Mouse (Mus musculus) liver, embryonic 11.5 days (tissue): ENCODE data around the gene Fmo3. TPM values are rescaled to one million over a fixed set of nuclear protein-coding genes. Genes with fewer than 3 reads are reported as not detected.

Source experiments
- ATAC-seq: fragments of 200-750 bp; cut with Nextera tagmentation; replicated peaks from 2 replicates; pipeline ENCODE4 v1.8.0; 2017; ENCODE audit warnings: moderate number of reproducible peaks, mild to moderate bottlenecking, moderate TSS enrichment, moderate library complexity; ENCODE audit not compliant: low FRiP score
- DNase-seq: peaks from one replicate; pipeline ENCODE4 v3.0.0-alpha.2; 2017; ENCODE audit warnings: low spot score
- H3K27ac ChIP-seq: fragments of 300-500 bp; sonication (generic); 2 replicates; pipeline ENCODE4 v1.5.1; 2014; ENCODE audit warnings: mild to moderate bottlenecking, low read depth, low read length, control low read depth
- H3K27me3 ChIP-seq: fragments of 300-500 bp; sonication (generic); replicated peaks from 2 replicates; pipeline ENCODE4 v1.6.1; 2014; ENCODE audit warnings: low read length, mixed read lengths; ENCODE audit not compliant: control insufficient read depth, insufficient read depth
- H3K36me3 ChIP-seq: fragments of 300-500 bp; sonication (generic); 2 replicates; pipeline ENCODE4 v1.6.1; 2014; ENCODE audit warnings: mild to moderate bottlenecking, low read length, moderate library complexity, mixed read lengths; ENCODE audit not compliant: control insufficient read depth, insufficient read depth
- H3K4me1 ChIP-seq: fragments of 300-500 bp; sonication (generic); replicated peaks from 2 replicates; pipeline ENCODE4 v1.6.1; 2014; ENCODE audit warnings: low read length, mixed read lengths; ENCODE audit not compliant: control insufficient read depth, insufficient read depth
- H3K4me2 ChIP-seq: fragments of 300-500 bp; sonication (generic); 2 replicates; pipeline ENCODE4 v1.6.1; 2014; ENCODE audit warnings: mild to moderate bottlenecking, control low read depth, moderate library complexity
- H3K4me3 ChIP-seq: fragments of 300-500 bp; sonication (generic); 2 replicates; pipeline ENCODE4 v1.5.1; 2014; ENCODE audit warnings: low read depth, low read length, control low read depth
- H3K9ac ChIP-seq: fragments of 300-500 bp; sonication (generic); 2 replicates; pipeline ENCODE4 v1.6.1; 2014; ENCODE audit warnings: low read depth, low read length, control low read depth
- H3K9me3 ChIP-seq: fragments of 300-500 bp; sonication (generic); 2 replicates; pipeline ENCODE4 v1.6.1; 2016; ENCODE audit warnings: low read length, inconsistent platforms, mixed read lengths; ENCODE audit not compliant: control insufficient read depth
- WGBS: fragments of 180-500 bp; shearing (Covaris S2); extraction: QIAGEN DNeasy Blood & Tissue Kit; methylation state at CpG from one replicate; pipeline ENCODE4 v1.1.7; 2014; 5-methylcytosine and 5-hydroxymethylcytosine counted together
- polyA plus RNA-seq: library from polyadenylated mRNA; unstranded; fragments of >200 nt; fragmentation: Nextera tagmentation; extraction: Ambion mirVana; gene quantifications from 2 replicates; pipeline ENCODE4 v1.2.1, GENCODE M21; 2014

Gene Fmo3
- polyA plus RNA-seq, 1 experiment from 2014 or later: not detected

DNA sequence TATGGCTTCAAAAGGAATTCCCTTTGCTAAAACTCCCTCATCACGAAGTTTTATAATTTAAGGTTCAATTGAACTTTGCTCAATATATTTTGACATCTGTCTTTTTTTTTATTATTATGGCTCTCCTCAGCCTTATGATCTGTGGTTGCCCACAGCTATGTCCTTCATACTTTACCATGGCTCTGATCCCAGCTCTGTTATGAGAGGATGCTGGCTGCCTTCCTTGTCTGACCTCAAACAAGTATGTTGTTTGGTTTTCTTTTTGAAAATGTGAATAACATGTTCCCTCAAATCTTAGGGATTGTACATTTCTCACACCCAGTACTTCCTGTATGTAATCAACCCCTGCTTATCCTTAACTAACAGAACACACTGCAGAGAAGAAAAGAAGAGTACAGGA lies 26.9 kb downstream of the Fmo3 start:
- ATAC-seq (no peak), DNase-seq (no peak)
- Histone ChIP-seq H3K27ac (no peak overlapping the region), H3K4me3 (no peak overlapping the region), H3K36me3 (no peaks in the 10 kb centered on the region), H3K9me3 (no peaks in the 10 kb centered on the region), H3K4me1 (no peaks in the 10 kb centered on the region), H3K27me3 (no peaks in the 10 kb centered on the region), H3K9ac (no peak overlapping the region), H3K4me2 (no peak overlapping the region)
- 82% methylated on average over 1 of the region's 1 CpGs for WGBS

DNA sequence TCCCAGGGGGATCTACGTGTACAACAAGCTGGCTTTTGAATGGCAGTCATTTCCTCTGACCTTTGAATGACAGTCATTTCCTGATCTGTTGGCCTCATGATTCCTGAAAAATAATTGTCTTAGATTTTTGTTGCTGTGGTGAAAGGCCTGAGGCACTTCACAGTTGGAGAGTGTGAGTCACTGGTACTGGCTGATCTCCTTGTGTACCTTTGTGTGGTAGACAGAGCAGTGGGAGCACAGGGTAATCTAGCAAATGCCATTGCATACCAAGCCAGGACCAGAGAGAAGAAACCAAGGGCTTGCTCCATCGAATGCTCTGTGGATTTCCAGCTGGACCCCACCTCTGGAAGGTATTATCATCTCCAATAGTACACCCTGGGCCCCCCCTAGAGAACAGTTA lies 31.2 kb downstream of the Fmo3 start:
- H3K9ac ChIP-seq: no peak overlapping the region
- WGBS: 51% methylated on average over 2 of the region's 2 CpGs
- no peak overlapping the region for H3K4me2 ChIP-seq
- no peaks in the 10 kb centered on the region for H3K9me3 ChIP-seq
- H3K4me3 ChIP-seq: no peak overlapping the region
- ATAC-seq (no peak), DNase-seq (no peak)
- H3K27ac ChIP-seq: no peak overlapping the region
- no peaks in the 10 kb centered on the region for H3K27me3 ChIP-seq
- H3K36me3 ChIP-seq: no peaks in the 10 kb centered on the region
- H3K4me1 ChIP-seq: no peaks in the 10 kb centered on the region

DNA sequence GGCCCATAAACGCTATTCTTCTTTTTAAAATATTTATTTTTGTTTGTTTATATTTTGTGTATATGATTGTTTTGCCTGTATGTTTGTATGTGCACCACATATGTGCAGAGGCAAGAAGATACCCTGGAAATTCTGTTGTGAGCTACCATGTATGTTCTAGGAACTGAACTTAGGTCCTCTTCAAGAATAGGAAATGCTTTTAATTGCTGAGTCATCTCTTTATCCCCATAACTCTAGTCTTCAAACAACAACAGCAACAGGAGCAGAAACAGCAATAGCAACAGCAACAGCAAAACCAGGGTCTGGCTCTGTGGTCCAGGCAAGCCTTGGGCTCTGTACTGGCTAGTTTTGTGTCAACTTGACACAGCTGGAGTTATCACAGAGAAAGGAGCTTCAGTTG lies 34.6 kb downstream of the Fmo3 start:
- WGBS: 90% methylated on average over 1 of the region's 1 CpGs
- ATAC-seq: no peak
- no peak for DNase-seq

DNA sequence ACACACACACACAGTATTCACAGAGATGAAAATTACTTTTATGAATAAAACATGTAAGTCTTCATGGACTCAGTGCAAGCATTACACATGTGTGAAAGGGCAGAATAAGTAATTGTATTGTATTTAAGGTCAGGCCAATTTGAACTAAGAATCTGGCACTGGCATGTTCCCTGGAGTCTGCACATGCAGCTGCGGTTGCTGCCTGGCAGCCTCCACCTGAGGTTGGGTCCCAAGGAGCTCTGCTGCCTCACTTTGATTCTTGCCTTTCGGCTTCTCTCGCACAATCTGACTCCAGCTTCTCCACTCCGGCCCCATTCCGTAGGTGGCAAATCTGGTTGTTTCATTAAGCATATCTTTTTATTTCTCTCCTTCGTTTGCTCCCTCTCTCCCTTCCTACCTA lies 36.4 kb downstream of the Fmo3 start:
- WGBS: 88% methylated on average over 6 of the region's 6 CpGs
- ATAC-seq: no peak

More for the DNA sequence above, 34.6 kb downstream of the Fmo3 start:
- no peaks in the 10 kb centered on the region for H3K27me3 ChIP-seq
- H3K27ac ChIP-seq: no peak overlapping the region
- no peak overlapping the region for H3K4me2 ChIP-seq
- H3K36me3 ChIP-seq: no peaks in the 10 kb centered on the region
- no peaks in the 10 kb centered on the region for H3K4me1 ChIP-seq
- H3K4me3 ChIP-seq: no peak overlapping the region
- no peaks in the 10 kb centered on the region for H3K9me3 ChIP-seq
- no peak overlapping the region for H3K9ac ChIP-seq

DNA sequence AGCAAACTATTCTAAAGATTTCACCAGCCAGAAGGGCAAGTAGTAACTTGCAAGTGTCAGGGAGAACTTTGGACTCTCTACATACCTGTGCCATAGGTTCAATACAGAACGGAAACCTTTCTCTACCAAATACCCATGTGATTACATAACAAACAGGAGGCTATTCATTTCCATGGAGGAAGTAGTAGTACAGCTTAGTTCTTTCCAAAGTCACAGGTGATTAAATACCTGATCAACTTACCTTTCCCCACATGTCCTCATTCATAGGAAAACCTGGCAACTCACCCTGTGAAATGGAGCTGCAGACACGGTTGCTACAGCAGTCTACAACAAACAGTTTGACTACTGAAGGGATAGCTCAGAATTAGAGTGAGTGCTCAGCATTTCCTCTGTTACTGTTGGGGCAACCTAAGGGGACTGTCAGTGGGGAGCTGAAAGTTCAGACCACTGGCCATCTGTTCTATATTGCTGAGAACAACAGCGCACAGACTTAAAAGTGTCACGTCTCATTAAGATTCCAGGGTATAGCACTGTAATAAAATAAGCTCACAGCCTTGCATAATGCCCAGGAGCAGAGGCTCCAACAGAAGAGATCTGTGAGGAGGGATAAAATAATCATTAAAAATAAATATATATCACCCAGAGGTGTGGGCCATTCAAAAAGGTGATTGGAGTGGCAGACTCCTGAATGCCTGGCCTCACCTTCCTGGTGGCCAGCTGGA lies 37.3 kb downstream of the Fmo3 start:
- Histone ChIP-seq H3K4me3 (no peak overlapping the region), H3K4me2 (no peak overlapping the region), H3K4me1 (no peaks in the 10 kb centered on the region), H3K9me3 (no peaks in the 10 kb centered on the region), H3K27me3 (no peaks in the 10 kb centered on the region), H3K27ac (no peak overlapping the region), H3K9ac (no peak overlapping the region), H3K36me3 (no peaks in the 10 kb centered on the region)
- ATAC-seq: no peak
- DNase-seq: no peak
- 82% methylated on average over 4 of the region's 4 CpGs for WGBS

More for the DNA sequence above, 36.4 kb downstream of the Fmo3 start:
- H3K4me2 ChIP-seq: no peak overlapping the region
- H3K9ac ChIP-seq: no peak overlapping the region
- H3K27me3 ChIP-seq: no peaks in the 10 kb centered on the region
- no peaks in the 10 kb centered on the region for H3K36me3 ChIP-seq
- H3K27ac ChIP-seq: no peak overlapping the region
- no peak for DNase-seq
- no peaks in the 10 kb centered on the region for H3K9me3 ChIP-seq
- H3K4me1 ChIP-seq: no peaks in the 10 kb centered on the region
- H3K4me3 ChIP-seq: no peak overlapping the region

DNA sequence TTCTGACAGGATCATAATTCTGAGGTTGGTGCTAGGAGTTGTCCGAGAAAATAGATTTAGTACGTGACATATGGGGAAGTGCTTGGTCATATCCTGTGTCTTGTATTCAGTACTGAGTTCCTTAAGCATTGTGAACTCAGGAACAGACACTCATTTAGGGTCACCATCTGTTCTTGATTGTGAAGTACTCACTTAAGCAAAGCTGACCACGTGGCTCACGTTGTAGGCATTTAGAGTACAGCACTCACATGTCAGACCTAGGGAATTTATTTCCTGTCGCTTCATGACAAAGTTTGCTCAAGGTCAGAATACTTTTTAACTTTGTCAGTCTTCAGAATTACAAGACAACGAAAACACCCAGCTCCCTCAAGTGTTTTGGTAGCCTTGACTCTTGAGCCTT lies 40.6 kb downstream of the Fmo3 start:
- Histone ChIP-seq H3K4me3 (no peak overlapping the region), H3K27me3 (no peaks in the 10 kb centered on the region), H3K4me1 (no peaks in the 10 kb centered on the region), H3K9ac (no peak overlapping the region), H3K9me3 (no peaks in the 10 kb centered on the region), H3K27ac (no peak overlapping the region), H3K36me3 (no peaks in the 10 kb centered on the region), H3K4me2 (no peak overlapping the region)
- no peak for DNase-seq
- WGBS: 56% methylated on average over 6 of the region's 6 CpGs
- no peak for ATAC-seq

DNA sequence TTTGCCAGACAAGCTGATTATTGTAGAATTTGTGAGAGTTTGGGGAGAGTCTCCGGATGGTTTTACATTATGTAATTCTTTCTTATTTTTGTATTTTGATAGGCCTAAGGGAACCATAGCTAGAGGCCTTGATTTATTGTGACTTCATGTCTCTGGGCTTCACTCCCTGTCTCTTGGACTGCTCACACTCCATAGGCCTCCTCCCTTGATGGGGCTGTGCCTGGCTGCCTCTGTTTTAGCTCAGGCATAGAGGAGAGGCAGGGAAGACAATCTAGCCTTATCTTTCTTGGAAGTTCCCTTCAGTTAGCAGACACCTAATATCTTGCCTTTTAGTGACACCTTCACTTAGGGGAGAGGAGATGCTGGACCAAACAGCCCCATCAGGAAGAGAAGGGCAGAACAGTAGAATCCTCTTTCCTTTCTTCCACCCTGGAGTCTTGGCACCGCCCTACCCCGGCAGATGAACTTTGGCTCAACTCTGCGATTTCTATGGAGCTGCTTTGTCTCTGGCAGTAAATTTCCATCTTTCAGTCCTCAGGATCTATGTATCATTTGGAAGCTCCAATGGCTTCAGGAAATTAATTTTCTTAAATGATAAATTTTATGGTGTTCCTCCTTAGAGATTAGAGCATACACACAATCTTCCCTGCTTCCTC lies 45.5 kb downstream of the Fmo3 start:
- DNase-seq (no peak), ATAC-seq (no peak)
- Histone ChIP-seq H3K9me3 (no peaks in the 10 kb centered on the region), H3K27me3 (no peaks in the 10 kb centered on the region), H3K4me2 (no peak overlapping the region), H3K4me3 (no peak overlapping the region), H3K27ac (no peak overlapping the region), H3K9ac (no peak overlapping the region), H3K4me1 (no peaks in the 10 kb centered on the region), H3K36me3 (no peaks in the 10 kb centered on the region)
- WGBS: 87% methylated on average over 4 of the region's 4 CpGs

DNA sequence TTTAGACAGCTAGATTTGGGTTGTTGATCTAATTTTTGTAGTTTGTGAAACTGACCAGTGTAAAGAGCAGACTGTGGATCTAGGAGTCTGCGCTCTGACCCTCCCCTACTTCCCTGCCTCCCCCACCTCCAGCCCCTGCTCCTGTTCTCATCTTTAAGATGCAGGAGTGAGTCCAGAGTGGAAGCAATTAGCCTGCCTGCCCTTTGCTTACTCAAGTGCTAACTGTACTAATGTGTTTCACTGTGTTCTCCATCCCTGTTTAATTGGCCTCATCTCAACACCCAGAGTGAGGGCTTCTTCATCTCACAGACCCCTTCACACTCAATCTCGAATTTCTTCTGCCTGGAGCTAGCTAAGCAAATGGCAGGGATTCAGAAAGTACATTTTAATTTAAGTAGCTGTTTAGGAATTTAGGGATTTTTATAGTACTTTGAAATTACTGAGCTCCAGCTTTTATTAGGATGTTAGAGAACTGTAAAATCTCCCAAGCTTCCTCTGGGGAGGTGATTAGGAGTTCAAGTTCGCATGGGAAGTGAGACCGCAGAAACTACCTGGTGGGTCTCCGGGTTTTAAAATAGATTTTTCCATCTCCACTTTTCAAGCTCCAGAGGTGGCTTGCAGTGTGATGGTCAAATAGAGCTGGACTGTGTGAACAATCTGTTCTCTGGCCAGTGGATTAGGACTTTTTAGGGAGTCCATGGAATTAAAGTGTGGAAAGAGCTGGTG lies 46.2 kb downstream of the Fmo3 start:
- no peak overlapping the region for H3K4me3 ChIP-seq
- H3K9ac ChIP-seq: no peak overlapping the region
- H3K4me2 ChIP-seq: no peak overlapping the region
- H3K4me1 ChIP-seq: no peaks in the 10 kb centered on the region
- no peaks in the 10 kb centered on the region for H3K27me3 ChIP-seq
- WGBS: 76% methylated on average over 5 of the region's 5 CpGs
- no peaks in the 10 kb centered on the region for H3K36me3 ChIP-seq
- DNase-seq: no peak
- no peak for ATAC-seq
- no peak overlapping the region for H3K27ac ChIP-seq
- no peaks in the 10 kb centered on the region for H3K9me3 ChIP-seq
